Mouse (Mus musculus) adrenal gland, postnatal 10 days (tissue): ENCODE measurements around the gene 4931414P19Rik. TPM values are rescaled to one million over a fixed set of nuclear protein-coding genes. Genes with fewer than 3 reads are reported as not detected.
A peak's percentile ranks its signal among the peaks of the same experiment; 100 is the strongest.

ENCODE experiments used
- DNase-seq: peaks from one replicate; pipeline ENCODE4 v3.0.0; 2021; ENCODE audit warnings: mixed read lengths
- total RNA-seq, 2 experiments: library from RNA; stranded (reverse); gene quantifications; 2 replicates each; pipeline ENCODE4 v1.2.3; 2021

The 4931414P19Rik gene
- total RNA-seq, 2 experiments from 2014 or later, result 4.9 to 6.9 TPM

DNA sequence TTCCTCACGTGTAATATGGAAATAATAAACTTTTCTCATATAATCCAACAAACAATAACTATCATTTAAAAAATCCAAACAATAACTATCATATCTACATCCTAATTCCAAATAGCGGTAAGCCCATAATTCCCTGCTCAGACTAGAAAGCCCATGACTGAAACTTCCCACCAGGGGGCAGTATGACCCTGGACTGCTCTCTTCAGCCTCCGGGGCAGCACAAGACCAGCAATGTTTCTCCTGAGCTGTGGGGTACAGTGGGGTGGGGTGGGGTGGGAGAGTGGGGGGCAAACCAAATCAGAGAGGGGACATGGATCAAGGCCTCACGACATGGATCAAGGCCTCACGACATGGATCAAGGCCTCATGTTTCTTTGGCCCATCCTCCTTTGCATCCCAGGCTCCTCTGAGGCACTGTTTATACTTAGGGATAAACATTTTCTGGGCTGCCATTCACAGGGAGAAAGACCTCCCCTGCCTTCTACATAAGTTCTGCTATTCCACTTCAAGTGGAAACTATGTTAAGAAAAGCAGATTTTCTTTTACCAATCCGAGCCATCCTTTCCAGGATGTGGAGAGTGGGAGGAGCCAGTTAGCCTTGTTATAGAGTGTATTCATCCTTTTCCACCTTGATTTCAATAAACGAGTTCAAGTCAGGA lies 22.0 kb downstream of the 4931414P19Rik start:
- DNase-seq, result peak; percentile 84

DNA sequence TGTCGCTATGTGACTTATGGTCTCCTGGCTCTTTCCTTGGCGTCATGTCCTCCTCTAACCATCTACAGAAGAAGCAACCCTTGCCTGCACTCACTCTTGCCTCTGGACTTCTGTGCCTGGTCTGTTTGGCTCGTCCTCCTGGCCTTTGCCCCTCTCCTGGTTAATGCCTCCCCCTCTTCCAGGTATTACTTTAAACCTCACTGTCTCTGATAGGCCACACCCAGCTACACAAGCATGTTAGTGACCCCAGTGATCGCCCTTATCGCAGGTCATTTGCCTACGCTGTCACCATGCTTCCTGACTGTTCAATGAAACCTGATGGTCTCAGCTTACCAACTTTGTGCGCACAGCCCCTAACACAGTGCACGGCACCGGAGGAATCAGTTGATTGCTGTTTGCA lies 23.3 kb downstream of the 4931414P19Rik start:
- no peak for DNase-seq

DNA sequence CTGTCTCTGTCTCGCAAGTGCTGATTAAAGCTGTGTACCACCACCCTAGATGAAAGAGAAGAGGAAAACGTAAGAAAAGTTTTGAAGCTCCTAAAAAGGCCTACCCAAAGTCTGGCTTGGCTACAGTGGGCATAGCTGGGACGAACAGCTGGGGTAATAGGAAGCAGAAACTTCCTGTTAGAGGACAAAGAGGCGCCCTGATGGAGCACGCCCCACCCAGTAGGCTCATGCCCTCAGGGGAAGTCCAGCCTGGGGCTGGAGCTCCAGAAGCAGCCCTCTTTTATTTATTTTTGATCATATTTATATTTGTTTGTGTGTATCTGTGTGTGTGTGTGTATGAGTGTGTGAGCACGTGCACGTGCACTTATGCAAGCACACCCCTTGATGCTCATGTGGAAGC lies 26.2 kb downstream of the 4931414P19Rik start:
- no peak for DNase-seq

DNA sequence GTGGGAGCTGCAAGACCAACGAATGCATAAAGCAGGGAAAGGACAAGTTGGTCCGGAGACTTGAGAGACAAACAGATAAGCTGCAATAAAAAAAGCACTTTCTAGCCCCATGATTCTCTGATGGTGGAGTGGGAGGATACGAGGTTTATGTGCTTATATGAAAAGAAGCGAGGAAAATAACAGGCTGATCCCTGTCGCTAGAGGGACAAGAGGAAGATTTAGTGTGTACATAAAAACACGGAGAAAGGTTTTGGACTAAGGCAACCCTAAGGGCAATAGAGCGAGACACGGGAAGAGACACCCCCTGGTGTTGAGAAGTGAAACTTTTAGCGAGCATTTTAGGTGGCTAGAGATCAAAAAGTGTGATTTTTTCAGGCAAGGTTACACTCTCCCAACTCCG lies 27.7 kb downstream of the 4931414P19Rik start:
- peak; percentile 47 for DNase-seq

DNA sequence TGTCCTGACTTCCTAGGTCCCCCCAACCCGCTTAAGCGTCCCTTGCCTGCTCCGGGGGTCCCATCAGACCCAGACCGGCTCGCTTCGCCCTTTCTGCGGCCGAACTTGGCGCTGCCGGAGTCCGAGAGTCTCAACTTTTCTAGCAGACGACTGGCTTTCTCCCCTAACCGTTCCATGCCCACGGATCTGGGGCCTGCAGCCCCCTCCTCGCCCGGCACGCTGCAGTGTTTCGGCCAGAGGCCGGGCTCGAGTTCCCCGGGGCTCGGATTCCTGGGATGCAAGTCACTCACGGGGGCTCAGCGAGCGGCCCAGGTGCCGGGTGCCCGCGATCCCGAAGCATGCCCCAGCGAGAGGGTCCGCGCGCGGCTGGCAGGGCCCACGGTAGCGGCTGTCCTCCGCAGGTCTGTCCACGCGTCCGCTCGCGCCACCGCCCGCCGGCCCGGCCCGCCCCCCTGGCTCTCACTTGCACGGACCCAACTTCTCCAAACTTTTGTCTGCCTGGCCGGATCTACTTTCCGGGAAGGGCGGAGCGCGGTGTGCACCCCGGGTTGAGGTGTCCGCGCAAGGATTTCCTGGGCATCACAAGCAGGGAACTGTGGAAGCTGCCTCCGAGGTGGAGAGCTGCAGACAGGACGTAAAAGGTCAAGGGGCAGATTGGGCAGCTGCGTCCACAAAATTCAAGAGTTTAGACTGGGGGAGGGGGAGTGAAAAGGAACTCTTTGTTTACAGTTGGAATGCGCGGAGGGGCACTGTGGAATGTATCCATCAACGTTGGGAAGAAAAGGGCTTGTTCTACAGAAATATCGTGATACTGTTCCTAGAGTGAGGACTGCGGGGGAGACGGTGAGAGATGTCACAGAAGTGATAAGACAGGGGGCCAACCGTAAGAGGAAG lies 28.5 kb downstream of the 4931414P19Rik start, which contains the start of gene Ajuba:
Gene Ajuba (minus strand): TSS at position 470 of the 894 bp plus-strand sequence.
- peak; percentile 93 for DNase-seq

DNA sequence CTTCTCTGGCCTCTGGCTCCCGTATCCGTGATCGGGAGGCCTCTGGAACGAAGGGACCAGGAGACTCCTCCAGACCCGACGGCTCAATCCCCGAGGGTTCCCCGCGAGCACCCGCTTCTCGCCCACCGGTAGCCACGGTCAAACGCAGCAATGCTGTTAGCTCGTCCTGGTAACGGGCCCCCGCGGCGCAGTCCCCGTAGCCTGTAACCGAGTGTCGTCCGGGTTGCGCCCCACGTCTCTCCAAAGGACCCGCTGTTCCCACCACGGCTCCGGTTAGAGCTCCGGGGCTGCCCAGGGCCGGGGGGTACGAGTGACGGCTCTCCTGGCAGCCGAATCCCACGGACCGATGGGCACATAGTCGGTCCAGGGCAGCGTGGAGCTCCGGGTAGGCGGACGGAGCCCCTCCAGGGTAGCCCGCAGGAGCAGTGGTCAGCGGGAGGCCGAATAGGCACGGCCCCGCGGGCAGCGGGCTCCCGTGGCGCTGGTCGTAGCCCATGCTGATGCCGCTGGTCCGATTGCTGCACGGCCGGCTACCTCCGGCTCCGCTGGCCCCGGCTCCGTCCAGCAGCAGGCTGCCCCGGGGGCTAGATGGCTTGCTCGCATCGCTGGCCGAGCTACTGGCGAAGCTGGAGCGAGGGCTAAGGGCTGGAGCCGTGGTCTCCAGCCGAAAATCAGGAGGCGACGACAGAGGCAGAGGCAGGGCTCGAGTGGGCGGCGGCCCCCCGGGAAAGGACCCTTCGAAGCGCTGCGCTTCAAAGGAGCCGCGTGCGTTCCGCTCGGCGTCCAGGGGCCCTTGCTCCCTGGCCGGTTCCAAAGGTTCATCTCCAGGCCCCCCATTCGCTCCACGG lies 29.3 kb downstream of the 4931414P19Rik start:
- DNase-seq, result peak; percentile 56

DNA sequence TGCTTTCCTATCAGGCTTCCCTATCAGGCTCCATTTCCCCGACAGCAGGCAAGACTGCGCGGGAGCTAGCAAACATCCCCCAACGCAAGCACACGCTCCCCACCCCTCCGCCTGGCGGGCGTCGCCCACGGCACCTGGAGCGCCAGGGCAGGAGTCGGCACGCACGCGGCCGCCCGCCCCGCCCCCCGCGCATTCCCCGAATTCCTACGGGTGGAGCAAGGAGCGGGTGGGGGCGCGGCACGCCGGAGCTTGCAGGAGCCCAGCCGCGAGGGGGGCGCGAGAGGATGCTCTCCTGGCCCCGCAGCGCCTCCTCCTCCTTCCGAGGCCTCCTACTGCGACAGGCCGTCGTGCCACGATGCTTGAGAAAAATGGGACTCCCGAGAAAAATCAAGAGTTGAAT lies 30.2 kb downstream of the 4931414P19Rik start:
- peak; percentile 81 for DNase-seq

DNA sequence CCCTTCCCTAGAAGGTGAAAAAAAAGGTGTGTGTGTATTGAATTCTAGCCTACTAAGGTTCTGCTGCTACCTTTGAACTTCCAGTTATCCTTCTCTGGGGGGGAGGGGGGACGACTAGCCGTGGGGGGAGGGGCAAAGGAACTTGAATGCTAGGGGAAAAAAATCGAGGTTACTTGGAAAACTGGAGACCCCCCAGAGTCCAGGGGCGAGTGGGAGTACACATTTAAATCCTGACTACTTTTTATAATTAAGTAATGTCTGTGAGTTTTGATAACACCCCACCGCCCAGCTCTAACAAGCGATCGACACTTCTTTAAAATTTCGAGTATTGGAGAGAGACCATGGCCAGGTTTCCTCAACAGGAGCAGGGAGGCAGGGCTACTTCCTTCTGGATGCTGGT lies 30.8 kb downstream of the 4931414P19Rik start:
- DNase-seq, result no peak

DNA sequence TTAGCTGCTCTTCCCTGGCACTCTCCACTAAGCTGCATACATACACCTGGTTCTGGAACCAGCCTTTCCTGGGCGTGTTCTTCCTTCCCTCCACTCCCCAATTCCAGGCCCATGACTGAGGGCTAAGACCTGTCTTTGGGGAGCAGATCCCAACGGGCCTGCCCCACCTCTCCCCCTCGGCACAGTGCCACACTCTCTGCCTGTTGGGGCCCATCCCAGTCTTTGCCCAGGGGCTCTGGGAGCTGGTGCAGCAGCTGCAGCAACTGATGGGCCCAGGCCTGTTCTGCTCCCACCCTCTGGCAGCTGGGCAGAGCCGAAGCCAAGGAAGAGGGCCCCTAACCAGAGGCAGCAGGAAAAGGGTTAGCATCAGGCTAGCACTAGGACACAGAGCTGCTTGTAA lies 31.5 kb downstream of the 4931414P19Rik start:
- DNase-seq, result peak; percentile 31

DNA sequence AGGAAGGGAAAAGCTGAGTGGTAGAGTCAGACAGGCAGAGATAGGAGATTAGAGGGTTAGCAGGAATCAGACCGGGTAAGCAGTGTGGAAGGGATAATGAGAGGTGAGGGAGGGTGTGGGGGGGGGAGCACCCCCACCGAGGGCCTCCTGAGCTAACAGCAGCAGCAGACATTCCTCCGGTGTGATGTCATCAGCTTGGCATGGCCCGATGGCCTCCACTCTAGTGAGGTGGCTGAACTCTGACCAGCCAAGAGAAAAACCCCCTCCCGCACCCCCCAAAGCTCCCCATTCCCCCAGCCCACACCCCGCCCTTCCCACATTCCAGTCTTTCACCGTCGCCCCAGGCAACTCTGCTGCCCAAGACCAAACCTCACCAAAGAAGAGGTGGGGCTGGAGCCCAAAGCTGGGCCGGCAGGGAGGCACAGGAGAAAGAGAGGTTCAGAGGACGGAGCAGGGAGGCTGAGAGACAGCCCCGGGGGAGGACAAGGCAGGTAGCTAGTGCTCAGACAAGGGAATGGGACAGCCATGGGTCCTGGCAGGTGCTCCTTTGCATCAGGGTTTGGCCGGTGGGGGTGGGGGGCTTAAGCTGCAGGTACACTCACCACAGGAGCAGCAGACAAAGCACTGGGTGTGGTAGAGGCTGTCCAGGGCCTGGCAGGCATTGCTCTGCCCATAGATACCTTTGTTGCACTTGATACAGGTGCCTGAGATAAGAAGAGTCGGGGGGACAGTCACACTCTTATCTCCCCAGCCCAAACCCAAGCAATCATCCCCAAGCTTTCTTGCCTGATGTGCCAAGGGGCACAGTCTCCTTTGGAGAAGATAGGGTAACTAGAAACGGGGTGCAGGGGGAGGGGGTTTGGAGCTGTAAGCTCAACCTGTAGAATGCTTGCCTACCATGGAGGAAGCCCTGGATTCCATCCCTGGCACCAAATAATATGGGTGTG lies 32.7 kb downstream of the 4931414P19Rik start:
- peak; percentile 65 for DNase-seq

DNA sequence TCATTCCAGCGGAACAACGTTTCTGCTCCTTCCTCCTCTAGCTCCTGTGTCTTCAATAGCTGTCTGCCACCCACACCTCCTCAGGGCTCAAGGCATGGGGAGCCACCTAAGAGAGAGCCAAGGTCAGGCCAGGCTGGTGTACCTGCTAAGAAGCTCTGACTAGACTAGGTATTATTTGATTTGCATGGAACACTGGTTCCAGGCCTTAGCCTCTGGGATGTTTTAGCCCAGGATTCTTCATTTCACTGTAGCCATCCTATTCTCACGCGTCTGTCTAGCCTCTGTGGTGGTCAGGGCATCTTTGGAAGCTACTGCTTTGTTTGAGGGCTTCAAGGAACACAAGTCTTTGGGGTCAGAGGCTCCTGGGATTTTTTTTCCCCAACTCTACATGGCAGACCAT lies 33.7 kb downstream of the 4931414P19Rik start:
- no peak for DNase-seq

DNA sequence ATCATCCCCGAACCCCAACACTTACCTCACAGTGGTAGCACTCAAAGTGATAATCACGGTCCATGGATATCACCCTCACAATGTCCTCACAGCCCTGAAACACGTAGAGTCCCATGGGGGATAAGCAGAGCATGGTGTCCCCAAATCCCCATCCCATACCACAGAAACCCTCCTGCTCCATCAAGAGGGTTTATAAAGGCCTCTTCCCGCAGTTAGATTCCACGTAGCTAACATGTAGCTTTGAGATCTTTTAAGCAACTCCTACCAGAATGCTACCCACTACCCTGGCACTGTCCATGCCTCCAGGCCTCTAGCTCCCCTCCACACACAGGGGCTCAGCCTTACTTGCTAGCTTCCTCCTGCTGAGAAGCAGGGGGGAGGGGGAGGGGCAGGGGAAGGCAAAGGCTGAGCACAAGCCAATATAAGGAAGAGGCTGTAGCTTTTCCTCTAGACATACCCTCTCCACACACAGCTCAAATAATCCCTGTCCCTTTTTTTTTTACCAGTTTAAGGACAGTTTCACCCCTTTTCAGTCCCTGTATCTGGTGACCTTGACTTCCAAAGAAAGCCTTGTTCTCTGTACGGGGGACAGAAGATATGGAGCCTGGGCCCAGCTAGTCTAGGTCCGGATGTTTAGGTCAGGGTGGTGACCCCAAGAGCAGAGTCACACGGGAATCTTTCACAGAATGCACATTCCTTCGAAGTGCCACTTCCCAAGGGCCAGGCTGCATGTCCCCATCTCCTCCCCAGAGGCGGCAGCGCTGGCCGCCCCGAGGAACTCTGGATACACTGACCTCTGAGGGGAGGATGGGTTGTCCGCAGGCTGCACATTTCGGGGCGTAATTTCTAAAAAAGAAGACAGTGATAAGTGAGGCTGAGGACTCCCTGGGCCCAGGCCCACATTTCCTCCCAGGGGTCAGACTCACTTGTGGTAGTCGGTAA lies 36.1 kb downstream of the 4931414P19Rik start:
- DNase-seq, result peak; percentile 29

DNA sequence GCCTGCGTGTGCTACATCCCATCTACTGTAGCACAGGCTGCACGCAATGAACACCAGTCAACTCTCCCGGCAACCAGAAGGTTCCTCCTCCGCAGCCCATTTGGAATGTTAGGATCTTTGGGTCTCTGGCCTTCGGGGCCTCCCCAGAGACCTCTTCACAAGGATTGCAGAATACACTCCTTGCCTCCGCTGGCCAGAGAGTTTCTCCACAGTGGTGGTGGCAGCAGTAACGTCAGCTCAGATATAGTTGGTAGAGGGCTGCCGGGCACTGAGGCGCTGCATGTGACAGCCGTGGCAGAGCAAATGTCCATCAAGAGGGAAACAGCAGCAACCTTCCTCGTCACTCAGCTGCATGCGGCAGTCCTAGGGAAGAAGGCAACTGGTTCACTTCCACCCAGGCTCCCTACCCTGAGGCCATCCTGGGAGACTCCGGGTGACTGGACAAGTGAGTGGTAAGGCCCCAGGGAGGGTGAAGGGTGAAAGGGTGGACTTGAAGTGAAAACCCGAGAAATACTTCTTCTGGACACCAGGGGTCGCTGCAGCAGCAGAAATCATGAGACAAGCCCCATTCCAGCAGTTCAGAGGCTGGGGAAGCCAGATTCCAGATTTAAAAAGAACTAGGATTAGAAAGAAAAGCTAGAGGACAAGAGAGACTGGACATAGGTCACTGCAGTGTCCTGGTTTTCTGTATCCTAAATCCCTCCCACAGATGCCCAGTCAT lies 36.9 kb downstream of the 4931414P19Rik start:
- peak; percentile 85 for DNase-seq

DNA sequence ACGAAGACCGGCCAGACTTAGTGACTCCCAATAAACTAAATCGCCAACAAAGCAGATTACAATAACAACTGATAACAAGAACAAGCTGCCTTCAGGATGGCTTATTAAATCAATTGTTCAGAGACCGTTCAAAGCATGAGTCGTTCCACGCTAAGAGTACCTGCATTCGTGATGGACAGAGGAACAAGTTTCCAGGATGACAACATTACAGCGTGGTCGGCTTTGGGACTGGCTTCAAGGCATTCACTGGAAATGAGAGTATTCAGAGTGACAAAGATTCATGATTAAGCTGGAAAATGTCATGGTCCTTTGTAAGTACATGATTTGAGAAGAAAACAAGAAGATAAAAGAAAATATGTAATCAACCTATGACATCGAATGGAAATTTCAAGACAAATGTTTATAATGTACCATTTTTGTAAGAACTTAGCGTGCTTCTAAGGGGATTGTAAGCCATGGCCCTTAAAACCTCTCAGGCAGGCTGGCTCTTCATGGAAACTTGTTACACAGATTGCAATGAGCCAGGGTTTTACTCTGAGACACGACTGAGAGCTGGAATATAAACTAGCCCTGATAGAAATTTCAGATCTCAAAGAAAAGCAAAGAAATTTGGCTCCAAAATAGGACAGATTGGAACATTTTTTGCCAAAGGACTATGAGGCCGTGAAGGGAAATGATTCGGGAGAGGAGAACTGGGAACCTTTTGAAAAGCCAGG lies 45.1 kb downstream of the 4931414P19Rik start:
- DNase-seq, result no peak

DNA sequence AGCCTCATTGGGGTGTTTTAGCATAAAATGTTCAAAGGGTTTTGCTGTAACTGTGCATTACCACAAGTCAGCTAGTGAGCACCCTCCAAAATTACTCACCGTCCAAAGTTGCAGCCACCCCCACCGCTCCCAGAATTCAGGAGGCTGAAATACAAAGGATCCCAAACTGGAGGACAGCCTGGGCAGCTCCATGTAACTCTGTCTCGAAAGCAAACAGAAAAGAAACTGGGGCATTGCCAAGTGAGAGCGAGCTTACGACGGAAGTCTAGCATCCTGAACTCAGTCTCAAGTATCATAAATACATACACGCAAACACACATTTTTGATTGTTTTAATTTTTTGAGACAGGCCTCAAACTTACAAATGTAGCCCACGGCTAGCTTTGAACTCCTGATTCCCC lies 48.5 kb downstream of the 4931414P19Rik start:
- no peak for DNase-seq

DNA sequence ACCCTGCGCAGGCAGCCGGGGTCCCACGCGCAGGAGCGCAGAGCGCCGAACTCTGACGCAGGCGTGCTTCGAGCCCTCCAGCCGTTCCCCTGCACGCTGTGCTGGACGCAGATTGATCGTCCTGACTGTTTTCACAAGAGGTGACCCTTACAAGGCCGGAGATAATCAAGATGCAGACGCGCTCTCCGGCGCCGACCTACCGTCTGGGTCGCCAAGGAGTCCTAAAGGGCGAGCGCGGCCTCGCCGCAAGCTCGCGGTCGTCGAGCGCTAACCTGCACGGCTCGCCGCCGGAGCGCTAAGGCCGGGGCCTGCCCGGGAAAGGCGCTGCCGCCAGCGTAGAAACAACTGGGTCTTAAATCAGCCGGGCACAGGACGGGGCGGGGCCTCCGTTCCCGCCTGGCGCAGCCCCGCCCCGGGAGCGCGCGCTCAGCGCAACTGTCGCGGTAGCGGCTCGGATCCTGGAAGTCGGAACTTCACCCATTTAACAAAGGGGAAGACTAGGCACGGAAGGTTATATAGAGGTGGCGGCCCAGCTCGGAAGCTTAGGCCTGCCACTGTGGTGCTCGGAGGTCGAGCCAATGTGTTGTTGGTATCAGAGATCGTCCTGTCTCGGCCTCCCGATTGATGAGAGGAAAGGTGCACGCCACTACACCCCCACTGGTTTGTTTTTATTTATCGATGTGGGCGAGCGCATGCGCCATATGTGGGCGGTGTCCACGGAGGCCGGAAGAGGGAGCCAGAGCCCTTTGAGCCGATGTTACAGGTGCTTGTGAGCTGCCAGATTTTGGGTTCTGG lies 51.6 kb downstream of the 4931414P19Rik start, which contains the start of gene Haus4:
Gene Haus4 (minus strand): TSS at position 642 of the 795 bp plus-strand sequence.
- DNase-seq, result peak; percentile 92

DNA sequence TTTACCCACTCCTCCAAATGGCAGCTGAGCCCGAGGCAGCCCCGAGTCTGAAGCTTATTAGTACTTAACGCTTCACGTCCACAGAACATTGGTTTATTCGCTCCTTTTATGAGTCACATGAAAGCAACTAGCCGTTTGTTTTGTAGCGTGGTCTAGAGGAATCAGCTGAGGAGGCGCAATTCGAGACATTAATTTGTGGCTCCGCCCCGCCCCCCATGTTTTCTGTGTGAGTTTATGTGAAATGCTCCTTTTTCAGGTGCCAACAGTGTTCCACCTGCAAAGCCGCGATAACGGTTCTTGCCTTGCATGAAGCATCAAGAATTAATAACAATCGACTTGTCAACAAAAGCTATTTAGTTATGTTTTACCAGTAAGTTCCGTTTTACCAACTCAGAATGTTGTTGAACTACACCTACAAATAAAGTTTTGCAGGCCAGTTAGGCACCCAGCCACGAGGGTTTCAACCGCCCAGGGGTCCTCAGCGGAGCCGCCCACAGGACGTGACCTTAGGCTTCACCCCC lies 52.3 kb downstream of the 4931414P19Rik start:
- peak; percentile 46 for DNase-seq

DNA sequence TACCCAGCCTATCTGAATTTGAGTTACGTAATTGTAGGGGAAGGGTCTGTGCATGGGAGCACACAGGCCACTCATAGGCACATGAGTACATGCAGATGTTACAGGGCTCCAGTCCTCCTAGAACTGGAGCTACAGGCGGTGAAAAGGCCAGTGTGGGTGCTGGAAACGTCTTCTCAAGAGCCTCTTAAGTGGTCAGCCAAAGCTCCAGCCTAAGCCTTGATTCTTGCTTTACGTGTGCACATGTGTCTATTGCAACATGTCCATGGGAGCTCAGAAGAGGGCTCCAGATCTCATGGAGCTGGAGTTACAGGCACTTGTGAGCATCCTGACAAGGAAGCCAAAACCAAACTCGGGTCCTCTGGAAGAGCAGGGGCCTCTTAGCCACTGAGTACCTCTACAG lies 61.1 kb downstream of the 4931414P19Rik start:
- no peak for DNase-seq
